Mouse (Mus musculus): ENCODE results near the gene Spr. TPM values are rescaled to one million over a fixed set of nuclear protein-coding genes. Genes with fewer than 3 reads are reported as not detected.

Gene Spr
- polyA plus RNA-seq (2012; rRNA removed) = 14.9 and 26.7 TPM in 2 replicates

GRCm38 (mm10) chr6:85137217-85138035 lies at the start of gene Spr:
Gene Spr (minus strand): TSS chr6:85137766.

Other genes starting within 250 kb of the Spr start
- 3.1 and 4.1 TPM in 2 replicates for gene Exoc6b, start 68.3 kb downstream of the Spr start, polyA plus RNA-seq (2012; rRNA removed)
- not detected in 2 replicates for gene Emx1, start 49.7 kb upstream of the Spr start, polyA plus RNA-seq (2012; rRNA removed)
- gene Sfxn5, start 195.7 kb upstream of the Spr start, polyA plus RNA-seq (2012; rRNA removed) = 2.5 and 3.8 TPM in 2 replicates
- gene Rab11fip5, start 236.9 kb upstream of the Spr start, polyA plus RNA-seq (2012; rRNA removed) = 5.4 and 7.6 TPM in 2 replicates